Mouse (Mus musculus): ENCODE results near the gene Gm20425. TPM values are rescaled to one million over a fixed set of nuclear protein-coding genes. Genes with fewer than 3 reads are reported as not detected.

Gene Gm20425
- polyA plus RNA-seq, 1 experiment, result 0.79 TPM

- Histone ChIP-seq H3K27ac (replicated peaks; ENCODE audit: low read depth, low read length) (no peak overlapping the region), H3K4me3 (ENCODE audit: insufficient read depth, low read depth, low read length) (no peak overlapping the region), H3K4me1 (ENCODE audit: control insufficient read depth, insufficient read depth, insufficient read length, low read length) (no peaks in the 10 kb centered on the region)
Observed at GRCm38 (mm10) chr9:103149074-103149799, 80.9 kb downstream of the Gm20425 start.

GRCm38 (mm10) chr9:103147103-103147502 is 83.0 kb downstream of the Gm20425 start:
- no peak overlapping the region for H3K4me3 ChIP-seq (ENCODE audit: insufficient read depth, low read depth, low read length)
- H3K27ac ChIP-seq (replicated peaks; ENCODE audit: low read depth, low read length), result no peak overlapping the region
- no peaks in the 10 kb centered on the region for H3K4me1 ChIP-seq (ENCODE audit: control insufficient read depth, insufficient read depth, insufficient read length, low read length)

- H3K27ac ChIP-seq (replicated peaks; ENCODE audit: low read depth, low read length), result no peak overlapping the region
- H3K4me1 ChIP-seq (ENCODE audit: control insufficient read depth, insufficient read depth, insufficient read length, low read length), result no peaks in the 10 kb centered on the region
Observed at GRCm38 (mm10) chr9:103146703-103147102, 83.4 kb downstream of the Gm20425 start.

GRCm38 (mm10) chr9:103146257-103146656 is 83.8 kb downstream of the Gm20425 start:
- Histone ChIP-seq H3K4me3 (ENCODE audit: insufficient read depth, low read depth, low read length) (no peak overlapping the region), H3K27ac (replicated peaks; ENCODE audit: low read depth, low read length) (no peak overlapping the region), H3K4me1 (ENCODE audit: control insufficient read depth, insufficient read depth, insufficient read length, low read length) (no peaks in the 10 kb centered on the region)

More at GRCm38 (mm10) chr9:103146703-103147102, 83.4 kb downstream of the Gm20425 start:
- no peak overlapping the region for H3K4me3 ChIP-seq (ENCODE audit: insufficient read depth, low read depth, low read length)

DNA sequence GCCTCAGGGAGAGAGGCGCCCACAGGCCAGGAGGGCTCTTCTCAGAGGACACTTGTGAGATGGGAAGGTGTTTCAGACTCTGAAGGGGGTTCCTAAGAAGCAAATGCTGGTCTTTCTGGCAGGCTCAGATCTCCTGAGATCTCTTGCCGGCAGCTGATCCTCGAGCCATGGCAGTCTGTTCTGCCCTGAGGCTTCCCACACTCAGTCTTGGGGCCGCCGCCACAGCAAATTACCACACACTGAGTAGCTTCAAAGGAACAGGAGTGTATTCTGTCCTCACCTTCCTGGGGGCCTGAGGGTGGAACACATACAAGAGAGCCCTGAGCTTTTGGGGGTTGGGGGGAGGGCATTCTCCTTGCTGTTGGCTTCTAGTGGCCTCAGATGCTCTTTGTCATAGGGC is 84.8 kb downstream of the Gm20425 start:
- H3K4me1 ChIP-seq (ENCODE audit: control insufficient read depth, insufficient read depth, insufficient read length, low read length), result peaks cover 5% of the 10 kb centered on the region
- no peak overlapping the region for H3K4me3 ChIP-seq (ENCODE audit: insufficient read depth, low read depth, low read length)
- no peak overlapping the region for H3K27ac ChIP-seq (replicated peaks; ENCODE audit: low read depth, low read length)

DNA sequence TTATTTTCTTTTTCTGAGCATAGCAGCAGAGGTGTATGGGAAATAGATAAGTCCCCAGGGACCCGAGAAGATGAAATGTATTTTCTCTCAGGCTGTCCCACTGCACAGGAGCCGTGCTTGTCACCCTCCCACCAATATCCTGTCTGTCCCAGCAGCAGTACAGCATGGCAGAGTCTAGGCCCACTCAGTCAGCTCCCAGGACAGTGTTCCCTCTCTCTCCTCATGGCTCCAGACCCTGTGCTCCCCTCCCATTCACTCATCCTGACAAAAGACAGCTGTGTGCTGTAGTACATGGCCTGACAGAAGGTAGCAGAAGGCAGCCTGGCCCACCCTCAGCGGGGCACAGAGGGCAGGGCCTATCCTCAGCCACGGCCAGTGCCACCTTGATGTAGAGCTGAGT is 86.2 kb downstream of the Gm20425 start:
- peaks cover 17% of the 10 kb centered on the region for H3K4me1 ChIP-seq (ENCODE audit: control insufficient read depth, insufficient read depth, insufficient read length, low read length)
- no peak overlapping the region for H3K27ac ChIP-seq (replicated peaks; ENCODE audit: low read depth, low read length)

DNA sequence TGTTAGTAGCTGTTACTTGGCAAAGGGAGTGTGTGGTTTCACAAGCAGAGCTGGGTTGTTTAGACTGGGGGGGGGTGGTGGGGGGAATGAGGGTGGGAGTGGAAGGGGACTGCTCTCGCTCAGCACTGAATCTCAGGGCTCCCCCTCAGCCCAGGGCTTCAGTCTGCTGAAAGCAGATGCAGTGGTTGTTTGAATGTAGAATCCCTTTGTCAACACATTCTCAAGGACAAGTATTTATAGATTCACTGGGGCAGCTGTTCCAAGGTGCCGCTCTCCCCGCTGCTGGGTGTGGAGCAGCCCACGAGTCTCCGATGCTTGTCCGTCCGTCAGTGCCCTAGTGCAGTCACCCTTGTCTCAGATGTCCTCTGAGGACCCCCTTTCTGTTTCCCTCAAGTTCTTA is 88.8 kb downstream of the Gm20425 start:
- Histone ChIP-seq H3K27ac (replicated peaks; ENCODE audit: low read depth, low read length) (no peak overlapping the region), H3K4me3 (ENCODE audit: insufficient read depth, low read depth, low read length) (no peak overlapping the region), H3K4me1 (ENCODE audit: control insufficient read depth, insufficient read depth, insufficient read length, low read length) (peaks cover 26% of the 10 kb centered on the region)

More for the DNA sequence above, 86.2 kb downstream of the Gm20425 start:
- H3K4me3 ChIP-seq (ENCODE audit: insufficient read depth, low read depth, low read length), result no peak overlapping the region

DNA sequence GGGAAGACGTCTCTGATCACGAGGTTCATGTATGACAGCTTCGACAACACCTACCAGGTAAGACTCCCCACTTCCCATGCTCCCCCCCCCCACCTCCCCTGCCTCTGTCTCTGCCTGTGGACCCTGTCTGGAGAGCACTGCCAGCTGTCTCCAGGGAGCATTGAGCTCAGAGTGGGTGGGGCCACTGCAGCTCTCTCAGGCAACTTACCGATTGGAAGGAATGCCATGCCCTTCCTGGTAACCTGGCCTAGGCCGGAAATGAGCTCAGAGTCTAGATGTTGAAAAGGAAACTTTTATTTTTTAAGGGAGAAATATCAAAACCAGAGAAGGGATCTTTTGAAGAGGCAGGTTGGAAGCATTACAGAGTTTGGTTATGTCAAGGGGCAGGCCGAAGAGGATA is 89.7 kb downstream of the Gm20425 start:
- H3K4me3 ChIP-seq (ENCODE audit: insufficient read depth, low read depth, low read length), result no peak overlapping the region
- no peak overlapping the region for H3K27ac ChIP-seq (replicated peaks; ENCODE audit: low read depth, low read length)
- H3K4me1 ChIP-seq (ENCODE audit: control insufficient read depth, insufficient read depth, insufficient read length, low read length), result peaks cover 26% of the 10 kb centered on the region

Other genes starting within 250 kb of the Gm20425 start
- gene Slco2a1, start 241.6 kb downstream of the Gm20425 start, polyA plus RNA-seq (2012; ENCODE audit: insufficient read depth, insufficient read length, missing spikeins), result 1.0 and 1.2 TPM in 2 replicates
- gene Rab6b, start 118.5 kb downstream of the Gm20425 start, polyA plus RNA-seq (2012; ENCODE audit: insufficient read depth, insufficient read length, missing spikeins), result 26.8 and 33.8 TPM in 2 replicates
- 14.3 and 18.3 TPM in 2 replicates for gene Srprb, start 28.2 kb downstream of the Gm20425 start, polyA plus RNA-seq (2012; ENCODE audit: insufficient read depth, insufficient read length, missing spikeins)
- gene Trf, start 137 bp upstream of the Gm20425 start, polyA plus RNA-seq (2012; ENCODE audit: insufficient read depth, insufficient read length, missing spikeins), result 244 and 297 TPM in 2 replicates
- not detected in 2 replicates for gene 1300017J02Rik, start 74.8 kb upstream of the Gm20425 start, polyA plus RNA-seq (2012; ENCODE audit: insufficient read depth, insufficient read length, missing spikeins)
- gene Topbp1, start 74.9 kb upstream of the Gm20425 start, polyA plus RNA-seq (2012; ENCODE audit: insufficient read depth, insufficient read length, missing spikeins), result 6.1 and 11.1 TPM in 2 replicates
- 64.4 and 77.2 TPM in 2 replicates for gene Cdv3, start 135.5 kb upstream of the Gm20425 start, polyA plus RNA-seq (2012; ENCODE audit: insufficient read depth, insufficient read length, missing spikeins)